Mouse (Mus musculus): ENCODE measurements at regions not wholly inside any gene's neighbourhood (a gene's known extent, or its start where the extent isn't known, plus 50 kb on each side); places are given as distances from the start of the nearest gene placed in this dataset.
"Not testable (repeated sequence)": the region's sequence is repeated elsewhere in the genome, so short reads cannot be mapped to it uniquely, and the experiment has no call there.

DNA sequence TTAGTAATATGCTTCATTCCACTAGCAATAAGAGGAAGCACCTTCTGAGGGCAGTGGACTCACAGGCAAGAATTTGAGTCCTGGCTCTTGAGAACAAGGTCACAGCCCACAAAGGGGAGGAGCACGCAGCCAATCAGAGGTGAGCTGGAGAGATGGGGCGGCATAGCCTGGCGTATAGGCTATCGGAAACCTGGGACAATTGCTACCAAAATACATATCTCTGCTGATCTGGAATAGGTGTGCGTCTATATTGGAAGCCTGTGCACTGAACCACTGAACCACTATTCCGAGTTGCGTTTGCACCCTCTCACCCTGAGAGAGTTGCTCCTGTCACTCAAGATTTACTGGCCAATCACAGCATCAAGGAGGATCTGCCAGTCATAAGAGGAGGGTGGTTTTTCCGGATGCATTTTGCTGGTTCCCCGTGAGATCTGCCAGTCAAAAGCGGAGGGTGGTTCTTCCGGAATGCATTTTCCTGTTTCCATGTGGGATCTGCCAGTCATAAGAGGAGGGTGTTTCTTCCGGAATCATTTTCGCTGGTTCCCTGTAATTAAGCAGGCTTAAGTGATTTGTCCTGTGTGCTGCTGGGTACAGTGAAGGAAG is 80.1 kb upstream of the Riok2 start:
- not testable (repeated sequence) for H3K9me3 ChIP-seq (replicated peaks; ENCODE audit: control insufficient read depth, insufficient read depth, low read length, poor library complexity, severe bottlenecking); H3K36me3 ChIP-seq (ENCODE audit: control insufficient read depth, insufficient read depth, low read length, poor library complexity, severe bottlenecking); H3K27me3 ChIP-seq (ENCODE audit: control insufficient read depth, insufficient read depth, low read length, poor library complexity, severe bottlenecking); H3K27ac ChIP-seq (ENCODE audit: insufficient read depth, low read length); H3K4me1 ChIP-seq (ENCODE audit: control insufficient read depth, insufficient read depth, low read length)
- Histone ChIP-seq H3K9ac (ENCODE audit: low read depth, poor library complexity, severe bottlenecking) (peak overlapping the region; percentile 18; the same call in 1 of the 2 replicates), H3K4me3 (ENCODE audit: low read depth, low read length) (peak overlapping the region; percentile 74)
- TF ChIP-seq POLR2A (IDR thresholded peaks at IDR 0.05; ENCODE audit: insufficient read depth, low read length), result peak; percentile 14

DNA sequence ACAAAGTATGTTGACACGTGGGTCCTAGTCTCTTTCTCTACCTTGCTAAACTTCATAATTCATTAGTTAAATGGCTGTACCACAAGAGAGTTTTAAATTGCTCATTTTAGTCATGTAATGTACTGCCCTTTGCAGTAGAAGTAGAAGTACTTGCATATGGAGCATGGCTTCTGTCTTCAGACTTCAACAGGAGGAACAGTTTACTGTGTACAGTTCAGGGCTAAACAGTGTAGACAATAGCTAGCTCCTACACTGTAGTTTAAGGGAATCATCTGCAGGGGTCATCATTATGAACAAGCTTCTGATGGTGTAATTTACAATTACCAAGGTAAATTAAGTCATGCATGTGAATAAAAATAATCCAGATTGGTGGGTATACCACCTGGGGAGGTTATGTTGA is 79.1 kb upstream of the Riok2 start:
- H3K9ac ChIP-seq (ENCODE audit: low read depth, poor library complexity, severe bottlenecking); H3K27me3 ChIP-seq (ENCODE audit: control insufficient read depth, insufficient read depth, low read length, poor library complexity, severe bottlenecking); H3K4me3 ChIP-seq (ENCODE audit: low read depth, low read length); H3K4me1 ChIP-seq (ENCODE audit: control insufficient read depth, insufficient read depth, low read length); H3K27ac ChIP-seq (ENCODE audit: insufficient read depth, low read length); H3K36me3 ChIP-seq (ENCODE audit: control insufficient read depth, insufficient read depth, low read length, poor library complexity, severe bottlenecking); H3K9me3 ChIP-seq (replicated peaks; ENCODE audit: control insufficient read depth, insufficient read depth, low read length, poor library complexity, severe bottlenecking): not testable (repeated sequence)

DNA sequence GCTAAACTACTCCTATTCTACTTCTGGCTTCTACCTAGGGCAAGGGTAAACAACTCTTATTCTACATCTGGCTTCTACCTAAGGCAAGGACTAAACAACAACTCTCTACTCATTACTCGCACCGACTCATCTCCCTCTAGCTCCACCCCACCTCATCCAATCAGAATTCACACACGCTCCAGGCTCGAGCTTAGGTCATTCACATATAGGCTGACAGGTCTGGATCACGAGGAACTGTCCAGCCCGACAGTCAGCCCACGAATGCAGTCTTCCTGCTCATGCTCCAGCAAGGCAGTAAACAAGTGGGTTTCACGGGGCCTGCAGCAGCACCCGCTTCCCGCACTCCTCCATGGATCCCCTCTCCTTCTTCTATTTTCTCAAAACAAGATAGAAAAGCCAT is 70.6 kb upstream of the Riok2 start:
- H3K36me3 ChIP-seq (ENCODE audit: control insufficient read depth, insufficient read depth, low read length, poor library complexity, severe bottlenecking); H3K27me3 ChIP-seq (ENCODE audit: control insufficient read depth, insufficient read depth, low read length, poor library complexity, severe bottlenecking); H3K27ac ChIP-seq (ENCODE audit: insufficient read depth, low read length); H3K9me3 ChIP-seq (replicated peaks; ENCODE audit: control insufficient read depth, insufficient read depth, low read length, poor library complexity, severe bottlenecking); H3K9ac ChIP-seq (ENCODE audit: low read depth, poor library complexity, severe bottlenecking); H3K4me3 ChIP-seq (ENCODE audit: low read depth, low read length); H3K4me1 ChIP-seq (ENCODE audit: control insufficient read depth, insufficient read depth, low read length): not testable (repeated sequence)

All from ES-Bruce4 (cell line).